Mouse (Mus musculus) 416B (cell line): ENCODE results near the gene Plcxd2.

ENCODE experiments used
- DNase-seq: peaks from one replicate; pipeline ENCODE4 v3.0.0; 2011; ENCODE audit warnings: low read depth

Plcxd2 gene

GRCm38 (mm10) chr16:45986236-45986635, 23.8 kb downstream of the Plcxd2 start:
- no peak for DNase-seq

GRCm38 (mm10) chr16:45984610-45985606, 25.1 kb downstream of the Plcxd2 start:
- DNase-seq, result no peak

- DNase-seq, result no peak
These were observed 33.8 kb downstream of the Plcxd2 start for GRCm38 (mm10) chr16:45976251-45976650.

- DNase-seq, result no peak
These were observed 35.9 kb downstream of the Plcxd2 start for GRCm38 (mm10) chr16:45973959-45974686.

GRCm38 (mm10) chr16:45970187-45970586, 39.8 kb downstream of the Plcxd2 start:
- DNase-seq, result peak; percentile 20

- DNase-seq, result no peak
These were observed 41.3 kb downstream of the Plcxd2 start for GRCm38 (mm10) chr16:45968716-45969115.

- peak; percentile 70 for DNase-seq
These were observed 42.5 kb downstream of the Plcxd2 start for GRCm38 (mm10) chr16:45967471-45967870.

- no peak for DNase-seq
These were observed 43.4 kb downstream of the Plcxd2 start for GRCm38 (mm10) chr16:45966604-45967003.

- DNase-seq, result no peak
These were observed 45.2 kb downstream of the Plcxd2 start for GRCm38 (mm10) chr16:45964777-45965176.

- no peak for DNase-seq
These were observed 46.2 kb downstream of the Plcxd2 start for GRCm38 (mm10) chr16:45963837-45964236.

- DNase-seq, result no peak
These were observed 46.9 kb downstream of the Plcxd2 start for GRCm38 (mm10) chr16:45963088-45963487.

GRCm38 (mm10) chr16:45960978-45961377, 49.0 kb downstream of the Plcxd2 start:
- no peak for DNase-seq

- no peak for DNase-seq
These were observed 53.5 kb downstream of the Plcxd2 start for GRCm38 (mm10) chr16:45956390-45956950.

GRCm38 (mm10) chr16:45953394-45953793, 56.6 kb downstream of the Plcxd2 start, which contains the start of gene Phldb2:
Gene Phldb2, minus strand, starts transcription at chr16:45953598.
- no peak for DNase-seq

GRCm38 (mm10) chr16:45952501-45952900, 57.5 kb downstream of the Plcxd2 start:
- peak; percentile 73 for DNase-seq

GRCm38 (mm10) chr16:45952035-45952434, 58.0 kb downstream of the Plcxd2 start:
- DNase-seq, result no peak

- DNase-seq, result no peak
These were observed 63.7 kb downstream of the Plcxd2 start for GRCm38 (mm10) chr16:45946335-45946734.

- no peak for DNase-seq
These were observed 64.4 kb downstream of the Plcxd2 start for GRCm38 (mm10) chr16:45945649-45946048.

GRCm38 (mm10) chr16:45945174-45945631, 64.8 kb downstream of the Plcxd2 start:
- DNase-seq, result no peak

- DNase-seq, result peak; percentile 90
These were observed 67.7 kb downstream of the Plcxd2 start for GRCm38 (mm10) chr16:45942169-45942891.

GRCm38 (mm10) chr16:45940701-45941100, 69.3 kb downstream of the Plcxd2 start:
- no peak for DNase-seq

GRCm38 (mm10) chr16:45939436-45939835, 70.6 kb downstream of the Plcxd2 start:
- DNase-seq, result no peak
